Mouse (Mus musculus) lung, postnatal 36 days (tissue): ENCODE results near the gene Sdsl.

Experiments used
- DNase-seq: peaks from one replicate; pipeline ENCODE4 v3.0.0; 2022; ENCODE audit warnings: mixed read lengths

Gene Sdsl

DNA sequence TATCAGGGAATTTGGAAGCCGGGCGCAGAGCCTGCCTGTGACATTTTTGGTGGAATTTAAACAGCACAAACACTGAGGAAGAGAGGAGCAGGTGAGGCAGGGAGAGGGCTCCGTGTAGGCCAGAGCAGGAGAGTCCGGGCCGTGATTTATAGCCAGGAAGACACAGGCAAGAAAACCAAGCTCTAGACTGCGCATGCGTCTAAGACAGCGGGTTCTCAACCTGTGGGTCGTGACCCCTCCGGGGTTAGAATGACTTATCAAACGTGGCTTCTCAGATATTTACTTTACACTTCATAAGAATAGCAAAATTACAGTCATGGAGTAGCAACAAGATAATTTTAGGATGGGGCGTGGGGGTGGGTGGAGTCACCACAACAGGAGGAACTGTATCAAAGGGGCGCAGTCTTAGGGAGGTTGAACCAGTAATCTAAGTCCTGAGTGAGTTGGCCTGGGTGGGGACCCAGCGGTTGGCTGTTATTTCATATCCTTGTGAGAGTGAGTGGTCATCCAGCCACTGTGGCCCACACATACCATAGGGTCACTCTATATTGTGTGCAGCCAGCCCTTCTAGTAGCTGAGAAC lies 17.8 kb downstream of the Sdsl start:
- DNase-seq = no peak

- no peak for DNase-seq
These were observed 25.3 kb downstream of the Sdsl start for GRCm38 (mm10) chr5:120447305-120447704.

DNA sequence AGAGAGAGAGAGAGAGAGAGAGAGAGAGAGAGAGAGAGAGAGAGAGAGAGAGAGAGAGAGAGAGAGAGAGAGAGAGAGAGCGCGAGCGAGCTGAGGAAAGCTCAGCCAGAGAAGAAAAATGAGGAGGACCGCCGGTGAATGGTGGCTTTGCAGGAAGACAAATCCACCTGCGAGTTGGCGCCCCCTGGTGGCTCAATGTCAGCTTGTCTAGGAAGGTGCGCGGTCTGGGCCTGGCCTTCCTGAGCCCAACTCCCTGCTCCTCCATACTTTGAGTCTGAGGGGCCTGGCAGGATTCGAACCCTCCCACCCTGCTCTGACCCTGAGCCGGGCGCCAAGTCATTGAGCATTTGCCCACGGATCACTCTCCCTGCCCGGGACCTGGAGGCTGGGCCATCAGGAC lies 31.9 kb downstream of the Sdsl start:
- peak; percentile 89 for DNase-seq

GRCm38 (mm10) chr5:120439887-120440670 lies 32.5 kb downstream of the Sdsl start:
- DNase-seq = no peak

DNA sequence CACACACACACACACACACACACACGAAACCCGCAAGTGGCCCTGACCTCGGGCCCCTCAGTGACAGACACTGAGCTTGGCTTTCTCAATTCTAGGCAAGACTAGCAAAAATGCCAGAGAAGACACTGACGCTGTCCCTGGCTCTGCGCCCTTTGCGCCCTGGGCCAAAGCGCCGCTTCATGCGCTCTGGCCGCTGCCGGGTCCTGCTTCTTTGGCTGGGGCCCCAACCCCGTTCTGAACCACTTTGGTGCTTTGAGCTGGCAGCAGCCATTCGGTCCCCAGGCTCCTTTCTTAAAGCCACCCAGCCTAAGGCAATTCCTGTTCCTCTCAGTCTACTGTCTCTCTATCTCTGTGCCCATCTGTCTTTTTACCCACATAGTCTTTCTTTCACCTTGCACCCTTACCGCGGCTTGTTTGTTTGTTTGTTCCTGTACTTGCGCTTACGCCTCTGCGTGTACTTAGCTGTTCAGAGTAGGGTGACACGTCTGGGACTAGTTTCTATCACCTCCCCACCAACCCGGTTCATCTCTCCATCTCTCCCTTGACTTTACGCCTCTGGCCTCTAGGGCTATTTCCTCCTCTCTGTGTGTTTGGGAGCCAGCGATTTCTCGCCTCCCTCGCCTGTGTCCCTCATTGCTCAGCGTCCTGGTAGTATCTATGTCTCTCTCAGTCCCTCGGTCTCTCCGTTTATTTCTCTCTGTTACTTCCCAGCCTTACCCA lies 33.5 kb downstream of the Sdsl start:
- DNase-seq = no peak

- DNase-seq = no peak
These were observed 34.1 kb downstream of the Sdsl start for GRCm38 (mm10) chr5:120438469-120438868.

GRCm38 (mm10) chr5:120437986-120438385 lies 34.6 kb downstream of the Sdsl start:
- no peak for DNase-seq

GRCm38 (mm10) chr5:120437539-120437938 lies 35.1 kb downstream of the Sdsl start:
- no peak for DNase-seq

GRCm38 (mm10) chr5:120436885-120437495 lies 35.6 kb downstream of the Sdsl start:
- no peak for DNase-seq

- DNase-seq = no peak
These were observed 36.7 kb downstream of the Sdsl start for GRCm38 (mm10) chr5:120435731-120436501.

GRCm38 (mm10) chr5:120435006-120435681 lies 37.5 kb downstream of the Sdsl start:
- no peak for DNase-seq

DNA sequence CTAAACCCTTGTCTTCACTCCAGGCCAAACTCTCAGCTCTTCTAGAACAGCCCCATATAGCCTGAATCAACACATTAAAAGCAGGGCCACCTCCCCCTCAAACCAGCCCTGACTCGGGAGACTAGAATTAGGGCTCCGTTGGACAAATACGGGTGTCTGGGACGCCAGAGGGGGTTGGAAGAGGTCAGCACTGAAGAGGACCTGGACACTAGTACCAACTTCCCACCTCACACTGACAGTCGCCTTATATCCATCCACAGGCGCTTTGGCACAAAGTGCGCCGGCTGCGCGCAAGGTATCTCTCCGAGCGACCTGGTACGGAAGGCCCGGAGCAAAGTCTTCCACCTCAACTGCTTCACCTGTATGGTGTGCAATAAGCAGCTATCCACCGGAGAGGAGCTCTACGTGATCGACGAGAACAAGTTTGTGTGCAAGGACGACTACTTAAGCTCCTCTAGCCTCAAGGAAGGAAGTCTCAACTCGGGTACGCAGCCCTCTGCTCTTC lies 38.3 kb downstream of the Sdsl start:
- DNase-seq = no peak

DNA sequence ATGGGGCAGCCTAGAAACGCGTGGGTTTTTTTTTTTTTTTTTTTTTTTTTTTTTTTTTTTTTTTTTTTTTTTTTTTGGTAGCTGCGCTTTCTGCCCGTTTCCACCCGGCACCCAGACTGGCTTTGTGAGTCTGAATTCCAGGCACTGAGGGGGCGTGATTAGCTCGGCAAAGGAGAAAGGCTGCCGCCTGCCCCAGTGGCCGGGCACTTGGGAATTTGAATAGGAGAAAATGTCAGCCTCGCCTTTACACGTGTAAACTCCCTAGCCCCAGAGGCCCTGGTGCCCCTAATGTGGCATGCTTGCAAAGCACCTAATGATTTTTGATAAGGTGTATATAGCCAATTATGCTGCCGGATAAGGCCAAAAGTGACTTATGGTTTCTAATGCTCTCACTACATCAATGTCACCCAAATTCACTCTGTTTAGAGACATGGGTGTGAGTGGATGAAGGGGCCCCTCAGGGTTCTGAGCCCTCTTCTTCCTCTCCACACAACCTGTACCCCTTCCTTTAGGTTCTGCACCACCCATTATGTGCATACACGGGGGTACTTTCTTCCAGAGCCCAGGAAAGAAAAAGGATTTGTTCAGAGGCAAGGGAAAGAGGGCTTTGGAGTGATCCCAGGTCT lies 39.4 kb downstream of the Sdsl start:
- no peak for DNase-seq

- no peak for DNase-seq
These were observed 40.1 kb downstream of the Sdsl start for GRCm38 (mm10) chr5:120432486-120433015.

DNA sequence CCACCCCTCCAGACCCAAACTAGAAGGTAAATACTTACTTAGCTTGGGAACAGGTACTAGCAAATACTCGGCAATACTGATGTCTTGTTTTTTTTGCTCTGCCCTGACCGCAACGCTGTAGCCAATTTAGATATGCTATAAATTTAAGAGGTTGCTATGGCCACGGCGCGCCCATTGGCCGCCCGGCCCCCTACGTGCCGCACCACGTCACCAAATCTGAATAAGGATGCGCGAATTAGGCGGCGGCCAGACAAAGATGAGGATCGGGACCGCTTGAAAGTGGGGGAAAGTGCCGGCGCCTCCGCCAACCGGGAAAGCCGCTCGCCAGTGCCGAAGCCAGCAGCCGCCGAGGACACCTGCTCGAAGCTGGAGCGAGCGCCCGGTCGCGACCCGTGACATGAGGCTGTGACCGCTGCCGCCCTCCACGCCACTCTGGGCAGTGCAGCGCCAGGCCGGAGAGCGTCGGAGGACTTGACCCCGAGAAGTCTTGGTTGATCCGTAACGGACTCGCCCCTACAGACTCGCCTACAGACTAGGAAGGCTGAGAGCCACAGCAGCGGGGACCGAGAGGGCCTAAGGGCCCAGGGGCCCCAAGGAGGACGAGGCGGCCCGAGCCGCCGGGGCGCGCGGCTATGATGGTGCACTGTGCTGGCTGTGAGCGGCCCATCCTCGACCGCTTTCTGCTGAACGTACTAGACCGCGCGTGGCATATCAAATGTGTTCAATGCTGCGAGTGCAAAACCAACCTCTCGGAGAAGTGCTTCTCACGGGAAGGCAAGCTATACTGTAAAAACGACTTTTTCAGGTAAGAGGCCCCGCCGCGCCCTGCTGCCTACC lies 40.7 kb downstream of the Sdsl start, which contains the start of gene Lhx5:
TSS of gene Lhx5 (plus strand) at position 51 of the 837 bp plus-strand sequence.
- DNase-seq = no peak

- no peak for DNase-seq
These were observed 41.5 kb downstream of the Sdsl start for GRCm38 (mm10) chr5:120431001-120431583.

DNA sequence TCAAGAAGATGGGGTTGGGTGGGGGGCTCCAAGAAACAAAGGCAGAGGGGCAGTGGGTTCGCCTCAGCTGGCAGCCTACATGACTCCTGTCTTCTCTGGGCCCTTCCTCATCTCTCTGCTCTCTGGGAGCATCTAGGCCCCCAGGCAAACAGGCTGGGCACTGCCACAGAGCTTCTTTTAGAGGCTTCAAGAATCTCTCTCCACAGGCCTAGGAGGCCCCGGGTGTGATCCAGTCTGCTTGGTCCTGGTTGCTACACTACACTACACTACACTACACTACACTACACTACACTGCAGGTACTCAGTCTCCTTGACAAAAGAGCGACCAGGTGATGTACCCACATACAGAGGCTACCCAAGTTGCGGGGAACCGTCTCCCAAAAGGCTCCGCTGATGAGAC lies 42.9 kb downstream of the Sdsl start:
- DNase-seq = no peak

- DNase-seq = no peak
These were observed 43.6 kb downstream of the Sdsl start for GRCm38 (mm10) chr5:120428990-120429389.

GRCm38 (mm10) chr5:120428189-120428838 lies 44.3 kb downstream of the Sdsl start:
- DNase-seq = no peak
